Mouse (Mus musculus) heart, adult 18-20 months (tissue): Measurements from ENCODE around the gene Lamtor3. TPM values are rescaled to one million over a fixed set of nuclear protein-coding genes. Genes with fewer than 3 reads are reported as not detected.
A peak's percentile ranks its signal among the peaks of the same experiment; 100 is the strongest.
"Not testable (repeated sequence)": the region's sequence is repeated elsewhere in the genome, so short reads cannot be mapped to it uniquely, and the experiment has no call there.

ENCODE experiments used
- DNase-seq, 2 experiments: peaks; one replicate each; pipeline ENCODE4 v3.0.0; 2021 to 2022; ENCODE audit warnings: mixed read lengths in 1 of 2
- total RNA-seq, 2 experiments: library from RNA; stranded (reverse); gene quantifications; 2 replicates each; pipeline ENCODE4 v1.2.3; 2021

The Lamtor3 gene
- total RNA-seq, 2 experiments from 2014 or later: 93.5 to 93.8 TPM

- no peak for DNase-seq
Observed at GRCm38 (mm10) chr3:137933986-137934385, 15.7 kb downstream of the Lamtor3 start.

GRCm38 (mm10) chr3:137935570-137936525 lies 17.5 kb downstream of the Lamtor3 start:
- DNase-seq: no peak

- DNase-seq: no peak
Observed at GRCm38 (mm10) chr3:137936541-137936940, 18.2 kb downstream of the Lamtor3 start.

GRCm38 (mm10) chr3:137938608-137939007 lies 20.3 kb downstream of the Lamtor3 start:
- peak; percentile 60 to 64 for DNase-seq

GRCm38 (mm10) chr3:137940757-137941156 lies 22.5 kb downstream of the Lamtor3 start:
- peak; percentile 77 to 82 for DNase-seq

GRCm38 (mm10) chr3:137941555-137941954 lies 23.2 kb downstream of the Lamtor3 start:
- no peak for DNase-seq

GRCm38 (mm10) chr3:137942098-137942622 lies 23.9 kb downstream of the Lamtor3 start:
- no peak for DNase-seq

GRCm38 (mm10) chr3:137943737-137944154 lies 25.4 kb downstream of the Lamtor3 start:
- no peak for DNase-seq

- no peak for DNase-seq
Observed at GRCm38 (mm10) chr3:137946827-137947226, 28.5 kb downstream of the Lamtor3 start.

GRCm38 (mm10) chr3:137947525-137947924 lies 29.2 kb downstream of the Lamtor3 start:
- peak in 1 of 2 experiments; percentile 36 for DNase-seq

- DNase-seq: no peak
Observed at GRCm38 (mm10) chr3:137950191-137950885, 32.0 kb downstream of the Lamtor3 start.

GRCm38 (mm10) chr3:137951302-137951701 lies 33.0 kb downstream of the Lamtor3 start:
- not testable (repeated sequence) for DNase-seq

- no peak for DNase-seq
Observed at GRCm38 (mm10) chr3:137951819-137952218, 33.5 kb downstream of the Lamtor3 start.

- DNase-seq: peak in 1 of 2 experiments; percentile 75
Observed at GRCm38 (mm10) chr3:137952225-137952913, 34.1 kb downstream of the Lamtor3 start.

- peak in 1 of 2 experiments; percentile 62 for DNase-seq
Observed at GRCm38 (mm10) chr3:137952914-137953880, 34.9 kb downstream of the Lamtor3 start.

GRCm38 (mm10) chr3:137954256-137954916 lies 36.1 kb downstream of the Lamtor3 start:
- DNase-seq: no peak

- DNase-seq: no peak
Observed at GRCm38 (mm10) chr3:137955560-137956081, 37.3 kb downstream of the Lamtor3 start.

GRCm38 (mm10) chr3:137957864-137958263 lies 39.6 kb downstream of the Lamtor3 start:
- DNase-seq: no peak

GRCm38 (mm10) chr3:137958352-137958751 lies 40.0 kb downstream of the Lamtor3 start:
- no peak for DNase-seq

GRCm38 (mm10) chr3:137959456-137959855 lies 41.1 kb downstream of the Lamtor3 start:
- no peak for DNase-seq
